Mouse (Mus musculus) testis, adult 2 months (tissue): Measurements from ENCODE around the gene Pcna.
"Not testable (repeated sequence)": the region's sequence is repeated elsewhere in the genome, so short reads cannot be mapped to it uniquely, and the experiment has no call there.

Experiments used
- CTCF ChIP-seq: fragments of 200-500 bp; IDR thresholded peaks from 2 replicates; pipeline ENCODE4 v1.5.1; 2012; ENCODE audit warnings: low read depth, mild to moderate bottlenecking, inconsistent platforms, low read length, moderate library complexity; ENCODE audit not compliant: control insufficient read depth, insufficient read depth, insufficient replicate concordance
- POLR2A ChIP-seq: fragments of 200-500 bp; IDR thresholded peaks from 2 replicates; pipeline ENCODE4 v1.6.1; 2012; ENCODE audit warnings: low read depth, mild to moderate bottlenecking, inconsistent platforms, low read length, moderate library complexity; ENCODE audit not compliant: control insufficient read depth

GRCm38 (mm10) chr2:132289213-132289612 lies 36.1 kb upstream of the Pcna start:
- TF ChIP-seq CTCF, POLR2A: not testable (repeated sequence)
